Mouse (Mus musculus): ENCODE measurements at regions not wholly inside any gene's neighbourhood (a gene's known extent, or its start where the extent isn't known, plus 50 kb on each side); places are given as distances from the start of the nearest gene placed in this dataset.
"Not testable (repeated sequence)": the region's sequence is repeated elsewhere in the genome, so short reads cannot be mapped to it uniquely, and the experiment has no call there.

- no peak for DNase-seq (ENCODE audit: low spot score in 2 of 2)
Measured at GRCm38 (mm10) chr10:8136662-8137061, 180.6 kb upstream of the Tab2 start.

DNA sequence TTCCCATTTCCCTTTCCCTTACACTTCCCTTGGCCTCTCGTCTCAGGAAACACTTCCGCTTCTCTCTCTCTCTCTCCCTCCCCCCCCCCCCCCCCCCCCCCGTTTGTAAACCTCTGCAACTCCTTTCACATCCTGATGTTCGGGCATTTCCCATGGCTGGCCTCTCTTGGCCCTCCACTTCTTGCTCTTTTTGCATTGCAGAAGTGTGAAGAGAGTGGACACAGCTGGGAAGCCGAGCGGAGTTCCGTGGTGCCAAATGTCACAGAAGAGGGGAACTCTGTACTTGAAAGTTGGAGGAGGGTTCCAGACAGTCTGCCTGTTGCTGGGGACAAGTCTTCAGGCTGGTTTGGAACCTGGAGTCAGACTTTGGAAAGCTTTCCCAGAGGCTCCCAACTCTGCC, 179.2 kb upstream of the Tab2 start:
- DNase-seq (ENCODE audit: low spot score in 2 of 2): no peak

- DNase-seq (ENCODE audit: low spot score in 2 of 2): no peak
Measured at GRCm38 (mm10) chr10:8134398-8134797, 178.4 kb upstream of the Tab2 start.

DNA sequence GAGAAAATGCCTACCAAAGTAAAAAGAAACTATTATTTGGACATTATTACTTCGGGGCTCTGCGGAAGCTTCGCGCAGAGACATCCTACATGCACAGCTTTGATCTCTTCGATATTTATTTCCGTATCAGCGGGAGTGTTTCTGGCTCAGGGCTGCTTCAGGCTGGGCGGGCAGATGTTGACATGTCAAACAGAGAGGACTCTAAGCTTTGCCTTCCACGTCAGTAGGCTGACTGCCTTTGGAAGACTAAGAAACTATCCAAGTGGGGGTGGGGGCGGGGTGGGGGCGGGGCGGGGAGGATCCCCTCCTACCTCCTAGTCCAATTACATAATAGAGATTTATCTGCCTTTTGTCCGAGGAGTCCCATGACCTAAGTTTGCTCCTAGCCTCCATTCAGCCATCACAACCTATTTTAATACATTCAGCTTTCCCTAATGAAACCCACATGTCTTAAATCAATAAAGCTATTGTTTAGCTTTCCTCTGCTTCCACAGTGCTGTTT, 177.5 kb upstream of the Tab2 start:
- no peak for DNase-seq (ENCODE audit: low spot score in 2 of 2)

GRCm38 (mm10) chr10:8132795-8133194, 176.8 kb upstream of the Tab2 start:
- no peak for DNase-seq (ENCODE audit: low spot score in 2 of 2)

DNA sequence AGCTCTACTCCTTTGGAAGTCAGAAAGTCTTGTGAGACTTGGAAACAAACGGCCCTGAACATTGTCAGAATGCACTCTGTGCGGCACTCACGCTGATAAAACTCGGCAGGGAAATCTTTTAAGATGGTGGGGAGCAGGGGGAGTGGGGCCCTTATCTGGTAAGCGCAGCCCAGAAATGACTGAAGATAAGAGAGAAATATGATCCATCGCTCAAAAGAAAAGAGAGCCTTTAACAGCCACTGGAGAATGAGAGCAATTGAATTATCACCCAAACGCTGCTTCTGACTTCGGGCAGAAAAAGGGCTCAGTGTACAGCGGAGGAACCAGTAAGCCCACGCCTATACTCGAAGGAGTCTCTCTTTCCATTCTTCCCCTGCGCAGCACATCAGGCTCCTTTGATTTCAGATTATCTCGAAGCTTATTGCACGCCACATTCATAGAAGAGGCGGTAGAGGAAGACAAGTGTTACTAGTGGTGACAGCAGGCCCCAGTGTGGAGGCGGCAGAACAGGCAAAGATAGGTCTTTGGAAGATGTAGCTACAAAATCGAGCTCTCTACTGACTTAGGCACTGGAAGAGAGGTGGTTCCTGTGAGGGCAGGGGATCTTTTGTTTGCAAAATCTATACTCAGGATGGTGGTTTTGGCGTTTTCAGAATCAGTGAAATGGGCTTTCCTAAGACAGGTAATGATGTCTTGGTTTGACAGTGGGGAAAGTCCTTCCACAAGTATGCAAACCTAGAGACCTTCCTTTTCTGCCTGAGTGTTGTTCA, 174.6 kb upstream of the Tab2 start:
- peak; percentile 40 to 46 for DNase-seq (ENCODE audit: low spot score in 2 of 2)

DNA sequence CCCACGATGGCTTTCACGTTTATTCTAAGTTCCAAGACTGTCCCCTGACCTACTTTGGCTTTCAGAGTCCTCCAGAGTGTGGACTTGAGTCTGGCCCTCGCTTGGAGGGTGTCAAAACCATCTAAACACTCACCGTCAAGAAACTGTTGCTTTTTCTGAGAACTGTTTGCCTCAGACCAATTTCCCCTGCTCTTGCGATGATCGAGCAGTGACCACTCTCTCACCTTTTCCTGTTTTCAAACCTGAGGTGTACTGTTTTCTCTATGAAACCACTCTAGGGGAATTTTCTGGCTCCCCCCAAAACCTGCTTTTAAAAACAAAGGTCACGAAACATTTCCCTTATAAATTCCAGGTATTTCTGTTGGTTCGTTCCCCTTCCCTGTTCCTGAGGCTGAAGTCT, 174.0 kb upstream of the Tab2 start:
- no peak for DNase-seq (ENCODE audit: low spot score in 2 of 2)

DNA sequence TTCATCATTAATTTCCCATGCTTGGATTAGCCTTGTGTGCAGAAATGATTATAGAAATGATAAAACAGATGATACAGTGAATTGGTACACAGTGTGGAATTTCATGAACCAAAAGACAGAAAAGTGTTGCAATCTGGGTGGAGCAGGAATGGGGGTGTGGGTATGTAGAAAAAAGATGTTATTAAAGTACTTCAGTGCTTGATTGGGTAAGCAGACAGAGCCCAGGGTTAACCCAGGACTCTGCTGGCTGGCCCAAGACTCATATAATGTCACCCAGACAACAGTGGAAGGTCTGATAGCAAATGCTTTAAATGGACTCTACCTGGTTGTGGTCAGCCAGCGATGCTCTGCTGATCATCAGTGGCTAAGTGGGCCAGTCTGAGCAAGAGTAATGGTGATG, 168.1 kb upstream of the Tab2 start:
- no peak for DNase-seq (ENCODE audit: low spot score in 2 of 2)

GRCm38 (mm10) chr10:8121895-8122294, 165.9 kb upstream of the Tab2 start:
- DNase-seq (ENCODE audit: low spot score in 2 of 2): no peak

DNA sequence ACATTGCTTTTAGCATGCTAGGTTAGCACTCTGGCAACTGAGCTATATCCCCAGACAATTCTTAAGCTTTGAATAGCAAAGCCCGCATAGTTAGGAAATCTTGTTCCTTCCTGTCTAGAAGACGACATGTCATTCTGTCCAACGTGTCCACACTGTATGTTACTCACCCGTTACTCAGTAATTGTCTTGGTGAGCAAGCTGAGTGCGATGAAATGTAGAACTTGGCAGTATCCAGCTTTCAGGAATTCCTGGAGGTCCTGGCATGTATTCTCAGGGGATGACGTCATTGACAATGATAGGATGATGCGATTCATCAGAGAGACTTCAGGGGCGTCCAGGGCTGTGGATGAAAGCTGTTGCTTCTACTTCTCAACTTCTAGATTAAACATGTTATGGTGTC, 160.8 kb upstream of the Tab2 start:
- DNase-seq (ENCODE audit: low spot score in 2 of 2): no peak

DNA sequence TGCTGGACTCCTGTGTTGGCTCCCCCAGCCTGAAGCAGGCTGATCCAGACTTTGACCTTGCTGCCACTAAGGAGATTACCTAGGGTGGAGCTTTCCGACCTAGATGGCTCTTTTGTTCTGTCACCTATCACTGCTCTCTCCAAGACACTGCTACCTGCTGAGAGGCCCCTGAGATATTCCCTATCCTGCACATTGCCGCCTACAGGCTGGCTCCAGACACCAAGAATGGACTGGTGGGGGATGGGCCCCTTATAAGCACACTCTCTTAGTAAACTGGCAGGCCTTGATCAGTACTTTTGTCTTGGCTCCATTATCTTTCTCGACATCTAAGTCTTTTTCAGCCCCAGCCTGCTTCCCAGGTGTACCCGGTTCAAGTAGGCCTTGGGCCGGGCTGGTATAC, 158.9 kb upstream of the Tab2 start:
- DNase-seq (ENCODE audit: low spot score in 2 of 2): not testable (repeated sequence)

DNA sequence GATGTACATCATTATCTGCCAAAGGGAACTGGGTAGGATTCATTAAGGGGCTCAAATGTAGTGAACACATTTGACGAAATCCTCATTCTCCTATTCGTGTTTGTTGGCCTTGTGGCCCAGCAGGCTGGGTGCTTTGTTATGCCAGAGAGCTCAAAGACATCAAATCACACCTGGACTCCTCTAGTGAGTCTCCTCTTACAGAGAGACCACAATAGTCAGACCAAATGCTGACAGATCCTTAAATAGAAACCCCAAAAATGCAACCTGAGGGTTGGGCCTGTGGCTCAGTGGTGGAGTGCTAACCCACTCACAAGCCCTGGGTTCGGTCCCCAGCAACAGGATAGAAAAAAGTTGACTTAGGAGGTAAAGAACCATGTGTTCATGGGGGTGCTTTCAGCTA, 158.5 kb upstream of the Tab2 start:
- no peak for DNase-seq (ENCODE audit: low spot score in 2 of 2)

GRCm38 (mm10) chr10:8100489-8100888, 144.5 kb upstream of the Tab2 start:
- DNase-seq (ENCODE audit: low spot score in 2 of 2): no peak

GRCm38 (mm10) chr10:8095924-8096323, 139.9 kb upstream of the Tab2 start:
- no peak for DNase-seq (ENCODE audit: low spot score in 2 of 2)

- no peak for DNase-seq (ENCODE audit: low spot score in 2 of 2)
Measured at GRCm38 (mm10) chr10:8095206-8095605, 139.2 kb upstream of the Tab2 start.

DNA sequence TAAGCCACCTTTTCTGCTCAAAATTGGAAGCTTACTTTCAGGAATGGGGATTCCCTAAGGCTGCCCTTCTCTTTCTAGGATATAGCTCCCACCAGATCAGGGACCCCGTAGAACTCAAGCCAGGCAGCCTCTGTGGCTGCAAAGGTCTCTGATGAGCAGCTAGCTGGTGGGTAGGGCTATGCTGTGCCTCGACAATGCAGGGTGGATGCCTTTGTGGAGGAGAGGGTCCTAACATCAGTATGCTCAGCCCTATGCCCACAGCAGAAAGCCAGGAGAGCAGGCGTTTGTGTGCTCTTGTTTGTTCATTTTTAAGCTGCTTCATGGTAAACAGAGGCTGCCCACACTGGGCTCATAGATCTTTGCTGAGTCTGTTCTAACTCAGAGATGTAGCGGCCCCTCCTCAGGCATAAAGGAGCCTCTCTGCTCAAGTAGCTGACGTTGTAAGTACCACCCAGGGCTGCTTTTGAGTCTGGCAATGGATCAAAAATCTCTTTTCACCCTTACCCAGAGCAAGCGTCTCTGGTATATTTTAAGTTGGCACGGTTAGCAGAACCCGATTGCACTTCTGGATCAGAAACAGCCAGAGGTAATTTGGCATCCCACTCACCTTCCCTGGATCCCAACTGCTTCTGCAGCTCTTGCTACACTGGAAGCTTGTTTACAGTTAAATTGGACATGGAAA, 136.0 kb upstream of the Tab2 start:
- DNase-seq (ENCODE audit: low spot score in 2 of 2): no peak

GRCm38 (mm10) chr10:8089296-8089695, 133.3 kb upstream of the Tab2 start:
- no peak for DNase-seq (ENCODE audit: low spot score in 2 of 2)

DNA sequence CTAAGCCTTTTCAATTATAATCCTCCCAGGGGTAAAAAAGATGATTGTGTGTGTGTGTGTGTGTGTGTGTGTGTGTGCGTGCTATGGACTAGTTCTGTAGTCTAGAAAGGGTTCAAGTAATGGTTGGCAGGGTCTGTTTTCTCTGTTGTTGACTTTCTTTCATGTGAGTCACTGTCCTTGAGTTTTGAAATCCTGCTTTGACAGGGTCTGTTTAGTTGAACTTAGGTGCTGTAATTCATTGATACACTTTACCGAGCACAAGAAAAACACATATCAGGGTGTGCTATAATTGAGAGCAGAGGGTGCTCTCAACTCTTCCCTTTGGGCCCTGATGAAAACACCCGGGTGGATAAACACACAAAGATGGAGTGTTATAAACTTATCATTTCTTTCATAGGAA, 132.7 kb upstream of the Tab2 start:
- DNase-seq (ENCODE audit: low spot score in 2 of 2): no peak

DNA sequence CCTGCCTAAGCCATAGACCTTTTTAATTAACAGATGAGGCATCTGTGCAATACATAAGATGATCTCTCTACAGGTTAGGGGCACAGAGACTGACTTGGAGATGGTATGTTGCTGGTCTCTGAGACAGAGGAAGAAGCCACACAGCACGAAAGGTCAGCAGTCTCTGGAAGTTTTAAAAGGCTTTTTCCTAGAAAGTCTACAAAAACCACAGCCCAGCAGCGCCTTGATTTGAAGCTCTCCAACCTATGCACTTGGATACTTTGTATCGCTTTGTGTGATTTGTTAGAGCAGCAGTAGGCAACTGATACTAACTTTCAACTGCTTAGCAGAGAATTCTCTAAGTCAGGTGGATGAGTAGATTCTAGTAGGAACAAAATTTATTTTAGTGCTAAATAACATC, 132.3 kb upstream of the Tab2 start:
- no peak for DNase-seq (ENCODE audit: low spot score in 2 of 2)

- no peak for DNase-seq (ENCODE audit: low spot score in 2 of 2)
Measured at GRCm38 (mm10) chr10:8087106-8087505, 131.1 kb upstream of the Tab2 start.

DNA sequence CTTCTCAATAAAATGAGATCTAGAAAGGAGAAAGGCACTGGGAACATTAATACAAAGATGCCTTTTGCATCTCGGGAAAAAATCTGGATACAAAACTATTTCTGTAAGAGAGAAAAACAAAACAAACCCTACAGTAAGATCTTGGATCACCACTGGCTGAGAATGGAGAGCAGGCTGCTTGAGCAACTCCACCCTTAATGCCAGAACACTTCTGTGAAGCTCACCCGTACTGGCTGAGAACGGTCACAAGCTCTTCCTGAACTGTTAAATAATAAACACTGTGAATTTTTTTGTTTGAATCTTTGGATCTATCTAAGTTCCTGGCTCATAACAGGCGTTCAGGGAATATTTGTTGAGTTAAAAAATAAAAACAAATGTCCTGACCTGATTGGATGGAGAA, 130.4 kb upstream of the Tab2 start:
- no peak for DNase-seq (ENCODE audit: low spot score in 2 of 2)

DNA sequence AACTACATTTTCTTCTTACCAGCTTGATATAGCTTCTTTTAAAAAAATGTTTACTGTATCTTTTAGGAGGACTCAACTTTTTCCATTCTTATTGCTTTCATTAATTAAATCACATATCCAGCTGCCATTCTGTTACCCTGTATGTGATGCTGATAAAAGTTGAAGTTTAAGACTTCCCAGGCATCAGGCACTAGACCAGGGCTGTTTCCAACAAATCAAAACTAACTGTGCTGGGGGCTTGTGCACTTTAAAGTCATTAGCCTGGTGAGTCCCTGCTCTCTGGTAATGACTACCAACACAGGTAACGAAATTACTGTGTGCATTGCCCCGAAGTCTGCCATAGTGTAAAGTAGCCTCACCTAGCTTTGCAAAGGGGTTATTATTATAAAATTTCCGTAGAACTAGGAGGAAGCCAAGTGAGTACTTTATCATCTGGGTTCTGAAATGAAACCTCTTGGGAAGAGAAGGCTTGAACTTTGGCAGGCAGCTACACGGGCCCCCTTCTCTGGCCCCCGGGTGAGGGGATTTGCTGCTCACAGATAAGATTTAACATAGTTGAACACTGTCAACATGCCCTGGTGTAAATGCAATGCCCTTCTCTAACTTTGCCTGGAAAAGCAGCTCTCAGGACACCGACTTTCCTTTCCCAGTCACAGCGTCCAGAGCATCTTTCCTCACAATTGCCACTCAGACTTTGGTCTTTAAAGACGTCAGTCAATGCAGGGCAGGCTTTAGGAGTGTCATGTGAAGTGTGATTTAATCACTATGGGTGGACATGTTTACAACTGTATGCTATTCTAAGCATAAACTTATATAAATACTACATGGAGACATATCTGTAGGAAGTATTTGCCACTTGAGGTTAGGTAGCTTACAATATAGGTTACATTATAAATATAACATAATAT, 122.1 kb upstream of the Tab2 start:
- no peak for DNase-seq (ENCODE audit: low spot score in 2 of 2)

Data from frontal cortex, postnatal 14 days (tissue).